Mouse (Mus musculus) liver, embryonic 14.5 days (tissue): ENCODE results near the gene Irs2.

Source experiments
- CTCF ChIP-seq: IDR thresholded peaks from 2 replicates; pipeline ENCODE4 v1.5.1; 2016; ENCODE audit warnings: antibody characterized with exemption, low read depth, control low read depth
- EP300 ChIP-seq: IDR thresholded peaks from 2 replicates; pipeline ENCODE4 v1.6.1; 2016; ENCODE audit warnings: antibody characterized with exemption, low read depth

- TF ChIP-seq CTCF (no peak), EP300 (no peak)
Measured at GRCm38 (mm10) chr8:10994390-10994954, 13.8 kb downstream of the Irs2 start.
